Comparison of ENCODE assay signal across 8 mouse cellular contexts in the genomic region with DNA sequence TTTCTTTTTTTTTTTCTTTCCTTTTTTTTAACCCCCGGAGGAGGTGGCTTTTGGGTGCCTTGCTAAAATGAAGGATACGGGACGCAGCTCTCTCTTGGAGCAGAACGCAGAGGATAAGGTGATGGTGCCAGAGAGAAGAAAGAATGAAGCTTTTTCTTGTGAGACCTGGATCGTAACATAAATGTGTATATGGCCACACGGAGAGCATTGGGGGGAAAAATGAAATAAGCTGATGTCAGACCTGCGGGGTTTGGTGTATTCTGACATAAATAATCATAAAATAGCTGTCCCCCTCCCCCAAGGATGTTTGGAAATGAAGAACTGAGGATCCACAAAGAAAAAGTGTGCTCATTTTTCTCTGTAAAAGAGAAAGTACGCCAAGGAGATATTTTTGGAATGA.
DNase-seq lines count a peak whose midpoint lies in the region; ATAC-seq and TF ChIP-seq lines count a peak whose summit lies in the region.

No protein-coding gene starts in this region.

- peaks cover 13% of the 10 kb centered on the region for H3K27me3 ChIP-seq in forebrain, embryonic 10.5 days (ENCODE audit: poor library complexity, severe bottlenecking)
- H3K27me3 ChIP-seq in limb, embryonic 10.5 days (ENCODE audit: low read depth, poor library complexity, severe bottlenecking): peaks cover 23% of the 10 kb centered on the region
- H3K27me3 ChIP-seq in neural tube, embryonic 14.5 days (ENCODE audit: control insufficient read depth, insufficient read depth, low read length): no peaks in the 10 kb centered on the region
- H3K27me3 ChIP-seq in thymus, adult 2 months (ENCODE audit: control insufficient read depth, insufficient read depth, low read length): no peaks in the 10 kb centered on the region

- 9% methylated on average over 8 of the region's 8 CpGs for WGBS in forebrain, embryonic 10.5 days
- 10% methylated on average over 8 of the region's 8 CpGs for WGBS in limb, embryonic 10.5 days
- WGBS in neural tube, embryonic 14.5 days: 6% methylated on average over 8 of the region's 8 CpGs
- WGBS in thymus, adult 2 months: 17% methylated on average over 8 of the region's 8 CpGs

- peak overlapping the region; percentile 57 for H3K4me3 ChIP-seq in left cerebral cortex, adult 2 months
- peak overlapping the region; percentile 55 for H3K4me3 ChIP-seq in forebrain, embryonic 10.5 days
- peak overlapping the region; percentile 55 for H3K4me3 ChIP-seq in limb, embryonic 10.5 days
- H3K4me3 ChIP-seq in neural tube, embryonic 14.5 days (ENCODE audit: low read depth, low read length): peak overlapping the region; percentile 50
- H3K4me3 ChIP-seq in thymus, adult 2 months (ENCODE audit: control insufficient read depth, insufficient read depth, low read length): no peak overlapping the region

- no peak for TF ChIP-seq POLR2A in thymus, adult 2 months (IDR thresholded peaks at IDR 0.05; ENCODE audit: control insufficient read depth, extremely low read depth, insufficient read depth, low read length, poor library complexity)

- H3K4me2 ChIP-seq in neural tube, embryonic 14.5 days (ENCODE audit: low read depth, low read length): peak overlapping the region; percentile 64

- H3K9ac ChIP-seq in neural tube, embryonic 14.5 days (replicated peaks; ENCODE audit: low read depth, low read length): peak overlapping the region; percentile 60

- DNase-seq in left cerebral cortex, adult 2 months (ENCODE audit: extremely low spot score in 1 of 2, low spot score in 2 of 2): no peak
- DNase-seq in left cerebral cortex, adult 9 months (ENCODE audit: low spot score in 2 of 2): no peak
- DNase-seq in forebrain, embryonic 10.5 days (ENCODE audit: extremely low spot score, low spot score): no peak
- DNase-seq in limb, embryonic 10.5 days (ENCODE audit: low spot score): no peak
- DNase-seq in thymus, adult 2 months: no peak
- no peak for DNase-seq in right cerebral cortex, adult 18-20 months
- no peak for DNase-seq in Muller cell, postnatal 12 days (ENCODE audit: inconsistent ontology term)

- no peak for TF ChIP-seq CTCF in left cerebral cortex, adult 2 months (IDR thresholded peaks at IDR 0.05)
- no peak for TF ChIP-seq CTCF in thymus, adult 2 months (IDR thresholded peaks at IDR 0.05; ENCODE audit: borderline replicate concordance, control insufficient read depth, extremely low read depth, insufficient read depth, low read length, poor library complexity)

- H3K9me3 ChIP-seq in forebrain, embryonic 10.5 days: no peaks in the 10 kb centered on the region
- no peaks in the 10 kb centered on the region for H3K9me3 ChIP-seq in limb, embryonic 10.5 days (replicated peaks)
- no peaks in the 10 kb centered on the region for H3K9me3 ChIP-seq in neural tube, embryonic 14.5 days (ENCODE audit: control insufficient read depth, low read length)

- no peak for ATAC-seq in neural tube, embryonic 14.5 days (ENCODE audit: low read depth)

- H3K27ac ChIP-seq in left cerebral cortex, adult 2 months: peak overlapping the region; percentile 98
- H3K27ac ChIP-seq in forebrain, embryonic 10.5 days: peak overlapping the region; percentile 83
- no peak overlapping the region for H3K27ac ChIP-seq in limb, embryonic 10.5 days
- peak overlapping the region; percentile 85 for H3K27ac ChIP-seq in neural tube, embryonic 14.5 days (ENCODE audit: low read depth, low read length)
- no peak overlapping the region for H3K27ac ChIP-seq in thymus, adult 2 months (ENCODE audit: control insufficient read depth, insufficient read depth, low read length)

- intact Hi-C loops in left cerebral cortex, adult 2 months (cut with DNase I): loop anchor here (2.0 to 10.0 kb wide), 7 partner anchors 145 to 1920 kb away; no protein-coding TSS in a partner anchor

- no peaks in the 10 kb centered on the region for H3K36me3 ChIP-seq in forebrain, embryonic 10.5 days (replicated peaks)
- no peaks in the 10 kb centered on the region for H3K36me3 ChIP-seq in limb, embryonic 10.5 days
- H3K36me3 ChIP-seq in neural tube, embryonic 14.5 days (ENCODE audit: control insufficient read depth, insufficient read depth, low read length): no peaks in the 10 kb centered on the region
- H3K36me3 ChIP-seq in thymus, adult 2 months (ENCODE audit: control insufficient read depth, insufficient read depth, low read length): no peaks in the 10 kb centered on the region

- H3K4me1 ChIP-seq in forebrain, embryonic 10.5 days: peaks cover 18% of the 10 kb centered on the region
- no peaks in the 10 kb centered on the region; the same call in 1 of the 2 replicates for H3K4me1 ChIP-seq in limb, embryonic 10.5 days
- peaks cover 2% of the 10 kb centered on the region; the same call in 1 of the 2 replicates for H3K4me1 ChIP-seq in neural tube, embryonic 14.5 days (ENCODE audit: control insufficient read depth, insufficient read depth, low read length)
- H3K4me1 ChIP-seq in thymus, adult 2 months (replicated peaks; ENCODE audit: control insufficient read depth, insufficient read depth, low read length): no peaks in the 10 kb centered on the region

Comparison
In these comparisons a context has a peak if more than half of its experiments do, and no peak if none do; other contexts are left out.
1. H3K27ac ChIP-seq: peak in left cerebral cortex, adult 2 months (single experiment), forebrain, embryonic 10.5 days (single experiment) and neural tube, embryonic 14.5 days (single experiment); none in limb, embryonic 10.5 days (single experiment) and thymus, adult 2 months (single experiment).